Mouse (Mus musculus): ENCODE data around the gene Ltbp4. TPM values are rescaled to one million over a fixed set of nuclear protein-coding genes. Genes with fewer than 3 reads are reported as not detected.

Ltbp4 gene
- total RNA-seq, 2 experiments from 2014 or later = not detected

- no peak for ATAC-seq (ENCODE audit: poor library complexity, severe bottlenecking)
Observed at GRCm38 (mm10) chr7:27261888-27262287, 75.6 kb downstream of the Ltbp4 start.

DNA sequence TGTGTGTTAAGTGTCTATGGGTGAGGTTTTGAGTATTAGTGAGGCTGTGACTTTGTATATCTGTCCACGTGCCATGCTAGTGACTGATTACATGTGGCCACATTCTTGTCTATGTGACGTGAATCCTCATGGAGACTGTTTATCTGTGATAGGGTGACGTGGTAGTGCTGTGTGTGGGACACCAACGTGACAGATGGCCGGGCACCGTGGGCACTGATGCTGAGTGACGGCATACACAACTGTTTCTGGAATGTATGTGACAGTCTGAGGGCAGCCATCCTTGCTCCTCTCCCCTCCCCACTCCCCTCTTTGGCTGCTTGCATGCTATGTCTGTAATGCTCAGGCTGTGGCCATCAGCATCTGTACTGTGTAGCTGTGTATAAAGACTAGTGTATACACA lies 76.6 kb downstream of the Ltbp4 start:
- no peak for ATAC-seq (ENCODE audit: poor library complexity, severe bottlenecking)

DNA sequence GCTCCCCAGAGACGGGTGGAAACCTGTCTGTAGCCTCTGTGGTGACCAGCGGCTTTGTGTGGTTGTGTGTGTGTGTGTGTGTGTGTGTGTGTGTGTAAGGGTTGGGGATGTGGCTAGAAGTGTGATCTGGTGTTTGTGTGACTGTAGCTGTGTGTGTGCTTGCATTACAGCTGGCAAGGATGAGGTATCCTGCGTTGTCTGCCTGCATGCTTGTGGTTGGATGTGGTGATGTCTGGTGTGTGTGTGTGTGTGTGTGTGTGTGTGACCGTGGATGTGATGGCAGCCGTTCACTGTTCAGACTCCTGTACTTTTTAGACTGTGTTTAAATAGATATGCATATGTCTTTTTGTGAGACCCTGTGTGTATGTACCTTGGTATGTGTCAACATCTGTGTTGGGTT lies 77.7 kb downstream of the Ltbp4 start:
- ATAC-seq (ENCODE audit: poor library complexity, severe bottlenecking) = no peak

GRCm38 (mm10) chr7:27259271-27259721 lies 78.2 kb downstream of the Ltbp4 start:
- ATAC-seq (ENCODE audit: poor library complexity, severe bottlenecking) = no peak

GRCm38 (mm10) chr7:27258205-27258899 lies 79.1 kb downstream of the Ltbp4 start, which contains the start of gene Numbl:
Gene Numbl, plus strand, starts transcription at chr7:27258433.
- peak; percentile 88 for ATAC-seq (ENCODE audit: poor library complexity, severe bottlenecking)

GRCm38 (mm10) chr7:27257852-27258204 lies 79.7 kb downstream of the Ltbp4 start:
- ATAC-seq (ENCODE audit: poor library complexity, severe bottlenecking) = no peak

DNA sequence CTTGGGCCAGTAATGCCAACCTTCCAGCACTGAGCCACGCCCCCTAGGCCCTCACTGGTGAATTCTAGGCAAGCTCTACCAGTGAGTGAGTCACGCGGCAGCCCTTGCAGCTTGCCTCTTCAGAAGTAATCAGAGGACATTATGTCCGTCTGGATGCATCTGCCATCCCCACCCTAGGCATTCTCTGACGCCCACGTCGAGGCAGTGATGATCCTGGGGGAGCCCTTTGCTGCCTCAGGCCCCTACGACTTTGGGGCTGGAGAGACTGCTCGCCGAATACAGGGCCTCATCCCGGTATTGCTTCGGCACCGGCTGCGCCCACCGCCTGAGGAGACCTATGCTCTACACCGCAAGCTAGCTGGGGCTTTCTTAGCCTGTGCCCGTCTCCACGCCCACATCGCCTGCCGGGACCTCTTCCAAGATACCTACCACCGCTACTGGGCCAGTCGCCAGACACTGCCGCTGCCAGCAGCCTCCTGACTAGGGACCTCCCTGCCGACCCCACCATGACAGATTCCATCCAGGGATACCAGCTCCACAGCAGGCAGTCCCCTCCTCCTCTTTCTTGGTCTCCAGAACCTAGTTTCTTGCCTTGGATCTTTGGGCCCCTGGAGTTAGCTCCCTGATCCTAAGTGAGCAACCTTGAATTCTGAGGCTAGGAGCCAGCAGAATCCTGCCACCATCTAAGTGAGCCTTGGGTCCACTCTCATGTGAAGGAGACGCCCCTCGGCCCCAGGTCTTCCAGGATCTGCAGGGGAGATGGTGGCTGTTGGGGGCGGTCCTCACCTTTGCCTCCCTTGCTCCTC lies 80.2 kb downstream of the Ltbp4 start:
- ATAC-seq (ENCODE audit: poor library complexity, severe bottlenecking) = no peak

DNA sequence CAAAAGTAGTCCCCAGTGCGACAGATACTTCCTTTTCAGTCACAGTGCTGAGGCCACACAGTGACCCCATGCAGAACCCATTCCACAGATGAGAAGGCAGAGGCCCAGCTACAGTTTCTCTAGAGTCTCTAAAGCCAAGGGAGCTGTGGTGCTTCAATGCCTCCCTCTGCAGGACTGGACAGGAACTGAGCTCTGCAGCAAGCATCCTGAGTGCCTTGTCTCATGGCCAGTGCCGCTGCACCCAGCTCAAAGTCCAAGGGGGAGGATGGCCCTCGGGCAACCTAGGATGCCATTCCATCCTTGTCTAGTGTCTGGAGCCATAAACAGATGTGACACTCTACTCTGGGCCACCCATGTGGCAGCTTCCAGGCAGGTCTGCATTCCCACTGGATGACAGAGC lies 81.8 kb downstream of the Ltbp4 start:
- no peak for ATAC-seq (ENCODE audit: poor library complexity, severe bottlenecking)

Other genes with a start within 250 kb of the Ltbp4 start
- gene Cyp2f2, start 217.8 kb downstream of the Ltbp4 start, total RNA-seq (2015) = not detected in 2 replicates
- not detected in 2 replicates for gene Cyp2f2, start 217.8 kb downstream of the Ltbp4 start, total RNA-seq (2017)
- not detected in 2 replicates for gene Cyp2t4, start 184.0 kb downstream of the Ltbp4 start, total RNA-seq (2015)
- not detected in 2 replicates for gene Cyp2t4, start 184.0 kb downstream of the Ltbp4 start, total RNA-seq (2017)
- gene Egln2, start 170.9 kb downstream of the Ltbp4 start, total RNA-seq (2015) = 11.1 and 12.5 TPM in 2 replicates
- 22.2 and 29.6 TPM in 2 replicates for gene Egln2, start 170.9 kb downstream of the Ltbp4 start, total RNA-seq (2017)
- 65.7 and 73.7 TPM in 2 replicates for gene Rab4b, start 158.8 kb downstream of the Ltbp4 start, total RNA-seq (2015)
- 26.8 and 30.4 TPM in 2 replicates for gene Rab4b, start 158.8 kb downstream of the Ltbp4 start, total RNA-seq (2017)
- not detected in 2 replicates for gene Gm21983, start 156.6 kb downstream of the Ltbp4 start, total RNA-seq (2015)
- not detected in 2 replicates for gene Gm21983, start 156.6 kb downstream of the Ltbp4 start, total RNA-seq (2017)
- gene Mia, start 156.5 kb downstream of the Ltbp4 start, total RNA-seq (2015) = not detected in 2 replicates
- gene Mia, start 156.5 kb downstream of the Ltbp4 start, total RNA-seq (2017) = not detected in 2 replicates
- 4.0 and 8.5 TPM in 2 replicates for gene BC024978, start 141.9 kb downstream of the Ltbp4 start, total RNA-seq (2015)
- 0.51 and 0.73 TPM in 2 replicates for gene BC024978, start 141.9 kb downstream of the Ltbp4 start, total RNA-seq (2017)
- gene Snrpa, start 141.4 kb downstream of the Ltbp4 start, total RNA-seq (2015) = 110 and 125 TPM in 2 replicates
- 51.9 and 68.6 TPM in 2 replicates for gene Snrpa, start 141.4 kb downstream of the Ltbp4 start, total RNA-seq (2017)
- gene Itpkc, start 109.0 kb downstream of the Ltbp4 start, total RNA-seq (2015) = 1.6 and 2.7 TPM in 2 replicates
- gene Itpkc, start 109.0 kb downstream of the Ltbp4 start, total RNA-seq (2017) = 1.6 and 4.7 TPM in 2 replicates
- gene Coq8b, start 104.7 kb downstream of the Ltbp4 start, total RNA-seq (2015) = 12.0 and 16.8 TPM in 2 replicates
- 7.5 and 15.2 TPM in 2 replicates for gene Coq8b, start 104.7 kb downstream of the Ltbp4 start, total RNA-seq (2017)
- gene Numbl, start 79.3 kb downstream of the Ltbp4 start, total RNA-seq (2015) = 2.8 and 4.3 TPM in 2 replicates
- 2.5 and 2.6 TPM in 2 replicates for gene Numbl, start 79.3 kb downstream of the Ltbp4 start, total RNA-seq (2017)
- 42.6 and 43.6 TPM in 2 replicates for gene Shkbp1, start 18.3 kb upstream of the Ltbp4 start, total RNA-seq (2015)
- 30.9 and 34.0 TPM in 2 replicates for gene Shkbp1, start 18.3 kb upstream of the Ltbp4 start, total RNA-seq (2017)
- gene Gm20479, start 19.7 kb upstream of the Ltbp4 start, total RNA-seq (2015) = not detected in 2 replicates
- not detected in 2 replicates for gene Gm20479, start 19.7 kb upstream of the Ltbp4 start, total RNA-seq (2017)
- 0.13 and 0.32 TPM in 2 replicates for gene Sptbn4, start 110.0 kb upstream of the Ltbp4 start, total RNA-seq (2015)
- 0.07 and 0.20 TPM in 2 replicates for gene Sptbn4, start 110.0 kb upstream of the Ltbp4 start, total RNA-seq (2017)
- 35.3 and 42.0 TPM in 2 replicates for gene Blvrb, start 110.3 kb upstream of the Ltbp4 start, total RNA-seq (2015)
- gene Blvrb, start 110.3 kb upstream of the Ltbp4 start, total RNA-seq (2017) = 15.5 and 16.2 TPM in 2 replicates
- 5.8 and 7.8 TPM in 2 replicates for gene Sertad3, start 136.1 kb upstream of the Ltbp4 start, total RNA-seq (2015)
- 11.1 and 11.6 TPM in 2 replicates for gene Sertad3, start 136.1 kb upstream of the Ltbp4 start, total RNA-seq (2017)
- gene Sertad1, start 149.2 kb upstream of the Ltbp4 start, total RNA-seq (2015) = 17.4 and 18.9 TPM in 2 replicates
- 11.2 and 19.7 TPM in 2 replicates for gene Sertad1, start 149.2 kb upstream of the Ltbp4 start, total RNA-seq (2017)
- gene Prx, start 161.6 kb upstream of the Ltbp4 start, total RNA-seq (2015) = 0.05 and 0.16 TPM in 2 replicates
- gene Prx, start 161.6 kb upstream of the Ltbp4 start, total RNA-seq (2017) = 0.22 TPM in 1 of 2 replicates, not detected in the other
- not detected in 2 replicates for gene Hipk4, start 185.6 kb upstream of the Ltbp4 start, total RNA-seq (2015)
- gene Hipk4, start 185.6 kb upstream of the Ltbp4 start, total RNA-seq (2017) = not detected in 2 replicates
- 7.7 and 19.6 TPM in 2 replicates for gene Pld3, start 215.5 kb upstream of the Ltbp4 start, total RNA-seq (2015)
- 6.6 and 8.0 TPM in 2 replicates for gene Pld3, start 215.5 kb upstream of the Ltbp4 start, total RNA-seq (2017)
- 9.4 and 9.9 TPM in 2 replicates for gene 2310022A10Rik, start 215.5 kb upstream of the Ltbp4 start, total RNA-seq (2015)
- 3.3 and 7.2 TPM in 2 replicates for gene 2310022A10Rik, start 215.5 kb upstream of the Ltbp4 start, total RNA-seq (2017)

Data from megakaryocyte, adult 5-6 weeks (primary cell).